Mouse (Mus musculus) CH12.LX (cell line): ENCODE results near the gene Lrp5. TPM values are rescaled to one million over a fixed set of nuclear protein-coding genes. Genes with fewer than 3 reads are reported as not detected.

Experiments used
- DNase-seq: peaks from one replicate; pipeline ENCODE4 v3.0.0-alpha.2; 2013; ENCODE audit errors: extremely low read depth
- H3K27ac ChIP-seq: 2 replicates; pipeline ENCODE4 v1.5.1; 2012; ENCODE audit warnings: low read depth, mild to moderate bottlenecking, control low read depth, moderate library complexity; ENCODE audit not compliant: insufficient read depth
- H3K27me3 ChIP-seq: replicated peaks from 2 replicates; pipeline ENCODE3; 2012; ENCODE audit warnings: inconsistent platforms
- H3K36me3 ChIP-seq, 2 experiments: replicated peaks in 1 of 2; 2 replicates each; pipeline versions ENCODE3 to v1.6.1; 2012; ENCODE audit warnings: inconsistent platforms in 1 of 2, low read length in 1 of 2, mild to moderate bottlenecking in 1 of 2, mixed read lengths in 1 of 2, moderate library complexity in 1 of 2; ENCODE audit not compliant: control insufficient read depth in 1 of 2, insufficient read depth in 1 of 2
- H3K4me1 ChIP-seq, 2 experiments: 2 replicates each; pipeline ENCODE4 v1.6.1; 2012; ENCODE audit warnings: inconsistent platforms in 1 of 2, moderate library complexity in 1 of 2; ENCODE audit not compliant: insufficient read depth in 2 of 2, control insufficient read depth in 1 of 2
- H3K4me2 ChIP-seq: 2 replicates; pipeline ENCODE4 v1.6.1; 2012; ENCODE audit warnings: low read depth, mild to moderate bottlenecking, control low read depth; ENCODE audit not compliant: poor library complexity, insufficient read depth, severe bottlenecking
- H3K4me3 ChIP-seq, 3 experiments: fragments of 150-350 bp in 1 of 3; sonication (generic) in 1 of 3; replicated peaks in 1 of 3; 2 replicates each; pipeline versions ENCODE3 to v1.5.1; 2011 to 2012; ENCODE audit warnings: low read depth in 2 of 3, low read length in 2 of 3, mild to moderate bottlenecking in 2 of 3, moderate library complexity in 2 of 3, control low read depth in 1 of 3, improper control_type of control experiment in 1 of 3, inconsistent platforms in 1 of 3, mixed read lengths in 1 of 3; ENCODE audit not compliant: poor library complexity in 1 of 3
- H3K79me2 ChIP-seq: replicated peaks from 2 replicates; pipeline ENCODE4 v1.6.1; 2012; ENCODE audit warnings: mild to moderate bottlenecking, moderate library complexity; ENCODE audit not compliant: control insufficient read depth, poor library complexity, insufficient read depth, severe bottlenecking; ENCODE audit errors: extremely low read depth
- H3K9ac ChIP-seq: 2 replicates; pipeline ENCODE4 v1.6.1; 2012; ENCODE audit warnings: low read depth, mild to moderate bottlenecking, control low read depth, moderate library complexity; ENCODE audit not compliant: insufficient read depth
- H3K9me3 ChIP-seq: replicated peaks from 2 replicates; pipeline ENCODE3; 2012; ENCODE audit warnings: low read length, inconsistent platforms, mixed read lengths
- CHD1 ChIP-seq: IDR thresholded peaks from 2 replicates; pipeline ENCODE4 v1.6.1; 2012; ENCODE audit warnings: low read depth, low read length, improper control_type of control experiment, inconsistent platforms
- CTCF ChIP-seq, 2 experiments: IDR thresholded peaks in 1 of 2; conservative IDR thresholded peaks in 1 of 2; 2 replicates each; pipeline ENCODE4 v1.5.1; 2011 to 2012; ENCODE audit warnings: low read depth in 2 of 2, low read length in 2 of 2, improper control_type of control experiment in 1 of 2, inconsistent platforms in 1 of 2, mild to moderate bottlenecking in 1 of 2, moderate library complexity in 1 of 2
- ELF1 ChIP-seq: IDR thresholded peaks from 2 replicates; pipeline ENCODE4 v1.6.1; 2014; ENCODE audit warnings: low read depth, mild to moderate bottlenecking, inconsistent platforms, low read length, improper control_type of control experiment
- JUN ChIP-seq: IDR thresholded peaks from 2 replicates; pipeline ENCODE4 v1.6.1; 2011; ENCODE audit warnings: low read depth, mild to moderate bottlenecking, low read length, improper control_type of control experiment, moderate library complexity; ENCODE audit not compliant: insufficient read depth
- JUND ChIP-seq: conservative IDR thresholded peaks from 2 replicates; pipeline ENCODE4 v1.6.1; 2011; ENCODE audit warnings: low read depth, low read length, improper control_type of control experiment
- MAZ ChIP-seq: IDR thresholded peaks from 2 replicates; pipeline ENCODE4 v1.6.1; 2012; ENCODE audit warnings: low read depth, mild to moderate bottlenecking, inconsistent platforms, low read length, improper control_type of control experiment, moderate library complexity
- MXI1 ChIP-seq: IDR thresholded peaks from 2 replicates; pipeline ENCODE4 v1.6.1; 2011; ENCODE audit warnings: mild to moderate bottlenecking, low read depth, low read length, improper control_type of control experiment
- NELFE ChIP-seq: IDR thresholded peaks from 2 replicates; pipeline ENCODE4 v1.6.1; 2011; ENCODE audit warnings: low read depth, low read length, improper control_type of control experiment
- POLR2AphosphoS2 ChIP-seq: IDR thresholded peaks from 2 replicates; pipeline ENCODE4 v1.6.1; 2011; ENCODE audit warnings: low read depth, low read length, improper control_type of control experiment
- RAD21 ChIP-seq: IDR thresholded peaks from 2 replicates; pipeline ENCODE4 v1.6.1; 2011; ENCODE audit warnings: low read depth, mild to moderate bottlenecking, low read length, improper control_type of control experiment, moderate library complexity
- SIN3A ChIP-seq: IDR thresholded peaks from 2 replicates; pipeline ENCODE4 v1.6.1; 2012; ENCODE audit warnings: low read length, improper control_type of control experiment, inconsistent platforms
- SMC3 ChIP-seq: IDR thresholded peaks from 2 replicates; pipeline ENCODE4 v1.6.1; 2011; ENCODE audit warnings: low read depth, low read length, improper control_type of control experiment
- TBP ChIP-seq: conservative IDR thresholded peaks from 2 replicates; pipeline ENCODE4 v1.6.1; 2011; ENCODE audit warnings: low read depth, low read length, improper control_type of control experiment
- TCF12 ChIP-seq: IDR thresholded peaks from 2 replicates; pipeline ENCODE4 v1.6.1; 2014; ENCODE audit warnings: low read depth, mild to moderate bottlenecking, inconsistent platforms, low read length, improper control_type of control experiment
- UBTF ChIP-seq: IDR thresholded peaks from 2 replicates; pipeline ENCODE4 v1.6.1; 2012; ENCODE audit warnings: low read depth, mild to moderate bottlenecking, inconsistent platforms, low read length, improper control_type of control experiment, moderate library complexity
- USF2 ChIP-seq: conservative IDR thresholded peaks from 2 replicates; pipeline ENCODE4 v1.6.1; 2011; ENCODE audit warnings: low read depth, low read length, improper control_type of control experiment
- ZC3H11A ChIP-seq: IDR thresholded peaks from 2 replicates; pipeline ENCODE4 v1.6.1; 2012; ENCODE audit warnings: low read depth, mild to moderate bottlenecking, inconsistent platforms, low read length, improper control_type of control experiment
- ZKSCAN1 ChIP-seq: IDR thresholded peaks from 2 replicates; pipeline ENCODE4 v1.6.1; 2012; ENCODE audit warnings: low read depth, inconsistent platforms, low read length, improper control_type of control experiment, borderline replicate concordance
- dilution Hi-C: fragments of 300-500 bp; cut with MboI; formaldehyde crosslinking; loops from 2 replicates; pipeline ENCODE4 v1.14.3; 2020; ENCODE audit warnings: low sequenced_read_pairs; ENCODE audit not compliant: extremely low pct_unique_long_range_greater_than_20kb, extremely low pct_ligation_motif_present
- in situ Hi-C: fragments of 300-500 bp; cut with MboI; formaldehyde crosslinking; loops from 3 replicates; pipeline ENCODE4 v1.14.3; 2019; ENCODE audit warnings: low sequenced_read_pairs, low pct_ligation_motif_present, low pct_unique_long_range_greater_than_20kb, mixed read lengths
- polyA plus RNA-seq: library from polyadenylated mRNA; unstranded; fragments of >175 nt; gene quantifications from 2 replicates; pipeline ENCODE4 v1.2.1, GENCODE M21; 2012; ENCODE audit warnings: low read depth; ENCODE audit not compliant: insufficient read length
- total RNA-seq, 2 experiments: library from RNA; depleted of rRNA; stranded (reverse); fragments of 300-350 nt in 1 of 2; fragments of >200 nt in 1 of 2; gene quantifications; 2 replicates each; pipeline ENCODE4 v1.2.3; 2012 to 2014

Gene Lrp5
- total and polyA plus RNA-seq, 3 experiments, result 0.13 to 1.4 (median 1.1) TPM

DNA sequence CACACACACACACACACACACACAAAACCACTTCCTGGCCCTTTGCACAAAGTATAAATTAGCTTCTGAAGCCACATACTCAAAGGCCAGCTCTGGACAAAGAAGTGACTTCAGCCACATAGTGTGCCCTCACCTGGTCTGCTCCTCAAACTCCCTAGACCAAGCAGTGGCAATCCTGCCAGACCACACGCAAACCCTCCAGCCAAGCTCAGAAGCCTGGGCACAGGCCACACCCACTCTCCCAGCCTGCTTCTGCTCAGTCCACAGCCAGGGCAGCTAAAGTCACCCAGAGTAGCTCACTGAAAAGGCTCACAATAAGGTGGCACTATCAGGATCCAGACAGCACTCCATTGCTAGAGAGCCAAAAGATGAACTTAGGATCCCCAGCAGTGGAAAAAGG, 30.2 kb downstream of the Lrp5 start:
- H3K27ac ChIP-seq, result no peak overlapping the region
- no peaks in the 10 kb centered on the region for H3K27me3 ChIP-seq
- no peaks in the 10 kb centered on the region for H3K36me3 ChIP-seq
- H3K79me2 ChIP-seq, result no peaks in the 10 kb centered on the region
- dilution Hi-C loops (no loop called here), in situ Hi-C loops (no loop called here)
- no peak overlapping the region for H3K4me3 ChIP-seq
- peaks cover 0 to 3% of the 10 kb centered on the region in 2 experiments; a peak in 1 of 4 replicates for H3K4me1 ChIP-seq
- DNase-seq, result no peak
- no peak overlapping the region for H3K9ac ChIP-seq
- TF ChIP-seq ELF1 (no peak), ZKSCAN1 (no peak), JUN (no peak), SMC3 (no peak), ZC3H11A (no peak), SIN3A (no peak), NELFE (no peak), USF2 (no peak), RAD21 (no peak), TCF12 (no peak), TBP (no peak), UBTF (no peak), MAZ (no peak), POLR2AphosphoS2 (no peak), MXI1 (no peak), CHD1 (no peak)
- no peak overlapping the region for H3K4me2 ChIP-seq
- peaks cover 6% of the 10 kb centered on the region for H3K9me3 ChIP-seq

DNA sequence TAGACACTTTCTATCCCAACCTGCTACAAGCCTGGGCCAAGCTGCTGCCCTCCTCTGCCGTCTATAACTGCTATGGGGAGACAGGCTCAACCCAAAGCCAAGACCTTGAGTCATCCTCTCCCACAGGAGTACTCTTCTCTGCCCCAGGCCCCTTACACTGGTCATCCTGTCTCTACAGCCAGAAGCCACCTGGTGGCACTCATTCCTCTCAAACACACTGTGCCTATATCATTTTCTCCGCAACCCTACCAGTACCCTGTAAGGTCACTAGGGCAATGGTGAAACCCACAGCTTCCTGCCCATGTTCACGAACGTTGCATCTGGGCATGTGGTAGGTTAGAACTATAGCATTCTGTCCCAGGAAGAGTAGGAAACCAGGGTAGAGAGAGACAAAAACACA, 31.4 kb downstream of the Lrp5 start:
- Histone ChIP-seq H3K36me3 (no peaks in the 10 kb centered on the region), H3K9me3 (peaks cover 6% of the 10 kb centered on the region), H3K27ac (no peak overlapping the region), H3K4me3 (no peak overlapping the region), H3K9ac (no peak overlapping the region), H3K4me1 (peaks cover 0 to 3% of the 10 kb centered on the region in 2 experiments; a peak in 1 of 4 replicates), H3K4me2 (no peak overlapping the region), H3K79me2 (no peaks in the 10 kb centered on the region), H3K27me3 (no peaks in the 10 kb centered on the region)
- DNase-seq, result no peak
- TF ChIP-seq CTCF (conservative IDR thresholded peaks at IDR 0.05 in 1 of 2, IDR thresholded peaks at IDR 0.05 in 1 of 2; ENCODE audit: low read depth in 2 of 2, low read length in 2 of 2) (peak in 1 of 2 experiments; percentile 37; a peak in 2 of 4 replicates), RAD21 (peak; percentile 22), JUND (no peak), SMC3 (peak; percentile 7)
- dilution Hi-C loops (no loop called here), in situ Hi-C loops (no loop called here)
